Mouse (Mus musculus): Measurements from ENCODE around the gene Arntl.

DNA sequence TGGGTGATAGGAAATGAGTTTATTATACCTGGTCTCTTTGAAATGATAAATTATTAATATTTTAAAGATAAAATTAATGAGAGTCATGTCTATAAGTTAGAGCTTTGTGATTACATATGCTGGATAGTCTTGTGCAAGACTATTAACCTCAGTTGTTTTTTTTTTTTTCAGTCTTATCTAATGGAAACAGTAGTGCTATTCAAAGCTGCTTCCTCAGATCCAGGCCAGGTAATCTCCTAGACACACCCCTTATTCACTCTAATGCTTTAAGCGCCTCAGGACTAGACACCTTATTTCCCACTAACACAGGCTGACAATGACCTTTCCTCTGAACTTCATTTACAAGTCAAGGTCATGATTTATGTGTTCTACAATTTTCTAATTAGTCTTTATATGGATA lies 141.8 kb downstream of the Arntl start:
- no peak for TF ChIP-seq CTCF (IDR thresholded peaks at IDR 0.05; ENCODE audit: low read depth, low read length)
- no peak for TF ChIP-seq POLR2A (IDR thresholded peaks at IDR 0.05; ENCODE audit: borderline replicate concordance, low read depth, low read length)
